Mouse (Mus musculus): ENCODE measurements around the gene Hist1h4c. TPM values are rescaled to one million over a fixed set of nuclear protein-coding genes. Genes with fewer than 3 reads are reported as not detected.

The Hist1h4c gene
- polyA plus RNA-seq, 1 experiment, result not detected

GRCm38 (mm10) chr13:23659636-23660366 lies 38.5 kb downstream of the Hist1h4c start:
- Histone ChIP-seq H3K4me1 (ENCODE audit: control insufficient read depth, insufficient read depth, low read length) (peaks cover 23% of the 10 kb centered on the region), H3K27ac (ENCODE audit: insufficient read depth, low read depth, low read length) (peak overlapping the region; percentile 57), H3K4me3 (ENCODE audit: insufficient read depth, low read length) (no peak overlapping the region)
- TF ChIP-seq CTCF (IDR thresholded peaks at IDR 0.05; ENCODE audit: low read depth, low read length) (no peak), POLR2A (IDR thresholded peaks at IDR 0.05; ENCODE audit: borderline replicate concordance, low read depth, low read length) (no peak)

Other genes with a start within 250 kb of the Hist1h4c start
- gene Btn1a1, start 232.6 kb downstream of the Hist1h4c start, polyA plus RNA-seq (2012; ENCODE audit: insufficient read depth, insufficient read length, missing spikeins), result not detected in 2 replicates
- gene Btn2a2, start 209.6 kb downstream of the Hist1h4c start, polyA plus RNA-seq (2012; ENCODE audit: insufficient read depth, insufficient read length, missing spikeins), result not detected in 2 replicates
- gene Hist1h4h, start 167.4 kb downstream of the Hist1h4c start, polyA plus RNA-seq (2012; ENCODE audit: insufficient read depth, insufficient read length, missing spikeins), result 2.5 and 3.1 TPM in 2 replicates
- gene Hist1h2af, start 164.5 kb downstream of the Hist1h4c start, polyA plus RNA-seq (2012; ENCODE audit: insufficient read depth, insufficient read length, missing spikeins), result 42.5 and 76.9 TPM in 2 replicates
- gene Hist1h3g, start 163.0 kb downstream of the Hist1h4c start, polyA plus RNA-seq (2012; ENCODE audit: insufficient read depth, insufficient read length, missing spikeins), result not detected in 2 replicates
- gene Hist1h2bh, start 155.1 kb downstream of the Hist1h4c start, polyA plus RNA-seq (2012; ENCODE audit: insufficient read depth, insufficient read length, missing spikeins), result 0.71 and 0.97 TPM in 2 replicates
- gene Hist1h3f, start 154.4 kb downstream of the Hist1h4c start, polyA plus RNA-seq (2012; ENCODE audit: insufficient read depth, insufficient read length, missing spikeins), result 0.80 TPM in 1 of 2 replicates, not detected in the other
- gene Hist1h4f, start 146.8 kb downstream of the Hist1h4c start, polyA plus RNA-seq (2012; ENCODE audit: insufficient read depth, insufficient read length, missing spikeins), result 4.7 TPM in 1 of 2 replicates, not detected in the other
- gene Hist1h1d, start 145.2 kb downstream of the Hist1h4c start, polyA plus RNA-seq (2012; ENCODE audit: insufficient read depth, insufficient read length, missing spikeins), result 0.11 and 0.39 TPM in 2 replicates
- gene Hist1h3e, start 136.1 kb downstream of the Hist1h4c start, polyA plus RNA-seq (2012; ENCODE audit: insufficient read depth, insufficient read length, missing spikeins), result 1.5 and 3.6 TPM in 2 replicates
- gene Hist1h2ae, start 127.2 kb downstream of the Hist1h4c start, polyA plus RNA-seq (2012; ENCODE audit: insufficient read depth, insufficient read length, missing spikeins), result 1.7 TPM in 1 of 2 replicates, not detected in the other
- gene Hist1h2bg, start 127.1 kb downstream of the Hist1h4c start, polyA plus RNA-seq (2012; ENCODE audit: insufficient read depth, insufficient read length, missing spikeins), result 9.8 and 11.9 TPM in 2 replicates
- gene Hist1h2bf, start 124.3 kb downstream of the Hist1h4c start, polyA plus RNA-seq (2012; ENCODE audit: insufficient read depth, insufficient read length, missing spikeins), result 3.8 and 7.9 TPM in 2 replicates
- not detected in 2 replicates for gene Hist1h2ad, start 124.1 kb downstream of the Hist1h4c start, polyA plus RNA-seq (2012; ENCODE audit: insufficient read depth, insufficient read length, missing spikeins)
- gene Hist1h3d, start 122.7 kb downstream of the Hist1h4c start, polyA plus RNA-seq (2012; ENCODE audit: insufficient read depth, insufficient read length, missing spikeins), result 2.3 and 3.2 TPM in 2 replicates
- 1.6 and 2.5 TPM in 2 replicates for gene Hist1h4d, start 116.9 kb downstream of the Hist1h4c start, polyA plus RNA-seq (2012; ENCODE audit: insufficient read depth, insufficient read length, missing spikeins)
- 0.86 and 2.1 TPM in 2 replicates for gene Hist1h2be, start 77.3 kb downstream of the Hist1h4c start, polyA plus RNA-seq (2012; ENCODE audit: insufficient read depth, insufficient read length, missing spikeins)
- 2.6 TPM in 2 replicates for gene Hist1h1e, start 75.9 kb downstream of the Hist1h4c start, polyA plus RNA-seq (2012; ENCODE audit: insufficient read depth, insufficient read length, missing spikeins)
- gene Hist1h2ac, start 14.5 kb downstream of the Hist1h4c start, polyA plus RNA-seq (2012; ENCODE audit: insufficient read depth, insufficient read length, missing spikeins), result 0.35 and 0.40 TPM in 2 replicates
- 55.8 and 61.9 TPM in 2 replicates for gene Hist1h2bc, start 14.3 kb downstream of the Hist1h4c start, polyA plus RNA-seq (2012; ENCODE audit: insufficient read depth, insufficient read length, missing spikeins)
- gene Hist1h1t, start 2.6 kb downstream of the Hist1h4c start, polyA plus RNA-seq (2012; ENCODE audit: insufficient read depth, insufficient read length, missing spikeins), result 0.62 TPM in 1 of 2 replicates, not detected in the other
- 95.3 and 104 TPM in 2 replicates for gene Hfe, start 12.4 kb upstream of the Hist1h4c start, polyA plus RNA-seq (2012; ENCODE audit: insufficient read depth, insufficient read length, missing spikeins)
- 75.5 and 80.8 TPM in 2 replicates for gene Hist1h1c, start 40.4 kb upstream of the Hist1h4c start, polyA plus RNA-seq (2012; ENCODE audit: insufficient read depth, insufficient read length, missing spikeins)
- 1.2 TPM in 1 of 2 replicates, not detected in the other for gene Hist1h3c, start 47.1 kb upstream of the Hist1h4c start, polyA plus RNA-seq (2012; ENCODE audit: insufficient read depth, insufficient read length, missing spikeins)
- 1.3 TPM in 1 of 2 replicates, not detected in the other for gene Hist1h2bb, start 48.3 kb upstream of the Hist1h4c start, polyA plus RNA-seq (2012; ENCODE audit: insufficient read depth, insufficient read length, missing spikeins)
- gene Hist1h2ab, start 52.7 kb upstream of the Hist1h4c start, polyA plus RNA-seq (2012; ENCODE audit: insufficient read depth, insufficient read length, missing spikeins), result 4.3 and 8.4 TPM in 2 replicates
- gene Hist1h3b, start 53.8 kb upstream of the Hist1h4c start, polyA plus RNA-seq (2012; ENCODE audit: insufficient read depth, insufficient read length, missing spikeins), result 2.1 and 4.8 TPM in 2 replicates
- gene Hist1h4b, start 58.6 kb upstream of the Hist1h4c start, polyA plus RNA-seq (2012; ENCODE audit: insufficient read depth, insufficient read length, missing spikeins), result 4.5 and 5.1 TPM in 2 replicates
- not detected in 2 replicates for gene Hist1h4a, start 62.8 kb upstream of the Hist1h4c start, polyA plus RNA-seq (2012; ENCODE audit: insufficient read depth, insufficient read length, missing spikeins)
- gene Hist1h3a, start 63.9 kb upstream of the Hist1h4c start, polyA plus RNA-seq (2012; ENCODE audit: insufficient read depth, insufficient read length, missing spikeins), result not detected in 2 replicates
- not detected in 2 replicates for gene Hist1h1a, start 65.2 kb upstream of the Hist1h4c start, polyA plus RNA-seq (2012; ENCODE audit: insufficient read depth, insufficient read length, missing spikeins)
- not detected in 2 replicates for gene Trim38, start 71.5 kb upstream of the Hist1h4c start, polyA plus RNA-seq (2012; ENCODE audit: insufficient read depth, insufficient read length, missing spikeins)
- gene Slc17a2, start 108.5 kb upstream of the Hist1h4c start, polyA plus RNA-seq (2012; ENCODE audit: insufficient read depth, insufficient read length, missing spikeins), result not detected in 2 replicates
- gene Slc17a3, start 141.0 kb upstream of the Hist1h4c start, polyA plus RNA-seq (2012; ENCODE audit: insufficient read depth, insufficient read length, missing spikeins), result not detected in 2 replicates
- gene Slc17a1, start 169.3 kb upstream of the Hist1h4c start, polyA plus RNA-seq (2012; ENCODE audit: insufficient read depth, insufficient read length, missing spikeins), result not detected in 2 replicates
- not detected in 2 replicates for gene Slc17a4, start 216.6 kb upstream of the Hist1h4c start, polyA plus RNA-seq (2012; ENCODE audit: insufficient read depth, insufficient read length, missing spikeins)
- not detected in 2 replicates for gene Hist1h2ba, start 235.7 kb upstream of the Hist1h4c start, polyA plus RNA-seq (2012; ENCODE audit: insufficient read depth, insufficient read length, missing spikeins)
- not detected in 2 replicates for gene Hist1h2aa, start 236.0 kb upstream of the Hist1h4c start, polyA plus RNA-seq (2012; ENCODE audit: insufficient read depth, insufficient read length, missing spikeins)

Measured in bone marrow macrophage, adult 2 months (primary cell).